8 mouse cellular contexts compared by ENCODE assay signal in genomic region chr5:117413507-117414501, GRCm38 (mm10). TPM values are rescaled to one million over a fixed set of nuclear protein-coding genes. Genes with fewer than 3 reads are reported as not detected.
DNase-seq lines count a peak whose midpoint lies in the region; ATAC-seq and TF ChIP-seq lines count a peak whose summit lies in the region.

Gene Ksr2 (plus strand): TSS chr5:117414000.

- H3K4me3 ChIP-seq in cortical plate, adult 2 months (ENCODE audit: insufficient read depth, low read length), result peak within 1 kb of the TSS; percentile 91
- H3K4me3 ChIP-seq in heart, embryonic 16.5 days (ENCODE audit: low read length), result peak within 1 kb of the TSS; percentile 71
- peak within 1 kb of the TSS; percentile 56 for H3K4me3 ChIP-seq in liver, embryonic 13.5 days (replicated peaks)
- peak within 1 kb of the TSS; percentile 66 for H3K4me3 ChIP-seq in neural tube, embryonic 12.5 days

- under 1% methylated on average over 87 of the region's 89 CpGs for WGBS in heart, embryonic 16.5 days
- 1% methylated on average over 89 of the region's 89 CpGs for WGBS in liver, embryonic 13.5 days (ENCODE audit: insufficient replicate concordance)
- WGBS in neural tube, embryonic 12.5 days, result under 1% methylated on average over 89 of the region's 89 CpGs

- TF ChIP-seq CTCF in cortical plate, adult 2 months (IDR thresholded peaks at IDR 0.05; ENCODE audit: extremely low read depth, insufficient read depth, low read length), result no peak

- peaks cover 59% of the 10 kb centered on the region for H3K27me3 ChIP-seq in heart, embryonic 16.5 days (ENCODE audit: control insufficient read depth, insufficient read depth, low read length)
- H3K27me3 ChIP-seq in liver, embryonic 13.5 days, result peaks cover 78% of the 10 kb centered on the region
- H3K27me3 ChIP-seq in neural tube, embryonic 12.5 days (replicated peaks), result peaks cover 19% of the 10 kb centered on the region

- no peaks in the 10 kb centered on the region for H3K9me3 ChIP-seq in heart, embryonic 16.5 days (replicated peaks; ENCODE audit: control insufficient read depth, low read length)
- H3K9me3 ChIP-seq in liver, embryonic 13.5 days (replicated peaks), result no peaks in the 10 kb centered on the region
- H3K9me3 ChIP-seq in neural tube, embryonic 12.5 days, result no peaks in the 10 kb centered on the region

- TF ChIP-seq POLR2A in cortical plate, adult 2 months (IDR thresholded peaks at IDR 0.05; ENCODE audit: extremely low read depth, insufficient read depth, low read length), result peak; percentile 78

- peak within 1 kb of the TSS; percentile 66 for H3K9ac ChIP-seq in heart, embryonic 16.5 days (ENCODE audit: low read length)
- H3K9ac ChIP-seq in liver, embryonic 13.5 days, result no peak within 1 kb of the TSS
- H3K9ac ChIP-seq in neural tube, embryonic 12.5 days, result peak within 1 kb of the TSS; percentile 74

- ATAC-seq in heart, embryonic 16.5 days (replicated peaks; ENCODE audit: extremely low read depth, insufficient read depth, low FRiP score), result peak; percentile 53
- ATAC-seq in liver, embryonic 13.5 days (ENCODE audit: low read depth), result peak; percentile 29; the same call in 1 of the 2 replicates
- ATAC-seq in neural tube, embryonic 12.5 days (ENCODE audit: low FRiP score, low read depth), result peak; percentile 90

- peak within 1 kb of the TSS; percentile 95 for H3K27ac ChIP-seq in cortical plate, adult 2 months (ENCODE audit: insufficient read depth, low read length)
- H3K27ac ChIP-seq in heart, embryonic 16.5 days (ENCODE audit: low read length), result no peak within 1 kb of the TSS
- no peak within 1 kb of the TSS for H3K27ac ChIP-seq in liver, embryonic 13.5 days
- peak within 1 kb of the TSS; percentile 83 for H3K27ac ChIP-seq in neural tube, embryonic 12.5 days

- no peaks in the 10 kb centered on the region for H3K36me3 ChIP-seq in heart, embryonic 16.5 days (ENCODE audit: control insufficient read depth, insufficient read depth)
- H3K36me3 ChIP-seq in liver, embryonic 13.5 days, result no peaks in the 10 kb centered on the region
- H3K36me3 ChIP-seq in neural tube, embryonic 12.5 days, result no peaks in the 10 kb centered on the region

- DNase-seq in spleen, postnatal 10 days (ENCODE audit: low spot score in 2 of 2), result peak; percentile 6 to 35
- no peak for DNase-seq in spleen, postnatal 14 days (ENCODE audit: low spot score in 2 of 2)
- DNase-seq in kidney, postnatal 25 days, result peak; percentile 58 to 87
- no peak for DNase-seq in liver, embryonic 13.5 days
- DNase-seq in thymus, postnatal 25 days, result peak; percentile 56

- H3K4me1 ChIP-seq in cortical plate, adult 2 months (ENCODE audit: control insufficient read depth, insufficient read depth, low read length), result peaks cover 1% of the 10 kb centered on the region; the same call in 1 of the 2 replicates
- peaks cover 3% of the 10 kb centered on the region; the same call in 1 of the 2 replicates for H3K4me1 ChIP-seq in heart, embryonic 16.5 days (ENCODE audit: control insufficient read depth, insufficient read depth, low read length)
- H3K4me1 ChIP-seq in liver, embryonic 13.5 days (replicated peaks), result peaks cover 9% of the 10 kb centered on the region; the same call in 1 of the 2 replicates
- H3K4me1 ChIP-seq in neural tube, embryonic 12.5 days, result peaks cover 15% of the 10 kb centered on the region

- H3K4me2 ChIP-seq in heart, embryonic 16.5 days (ENCODE audit: low read depth, low read length), result peak within 1 kb of the TSS; percentile 98
- peak within 1 kb of the TSS; percentile 68 for H3K4me2 ChIP-seq in liver, embryonic 13.5 days
- H3K4me2 ChIP-seq in neural tube, embryonic 12.5 days (replicated peaks), result peak within 1 kb of the TSS; percentile 79

RNA-seq across cellular contexts. Expression of gene Ksr2, which starts in this region (rescaled TPM):
- polyA plus RNA-seq in cortical plate, adult 2 months (2012; rRNA removed), result 9.1 TPM in 2 replicates
- 0.04 and 0.05 TPM in 2 replicates for polyA plus RNA-seq in heart, embryonic 16.5 days (2015; fragmentation: Nextera tagmentation; extraction: Ambion mirVana)
- 0.02 and 0.05 TPM in 2 replicates for polyA plus RNA-seq in liver, embryonic 13.5 days (2015; fragmentation: Nextera tagmentation; extraction: Ambion mirVana)
- 3.4 TPM in 2 replicates for polyA plus RNA-seq in neural tube, embryonic 12.5 days (2016; fragmentation: Nextera tagmentation; extraction: Ambion mirVana)

Comparison
In these comparisons a context has a peak if more than half of its experiments do, and no peak if none do; other contexts are left out.
1. DNase-seq: peak in spleen, postnatal 10 days (2 of 2), kidney, postnatal 25 days (2 of 2) and thymus, postnatal 25 days (single experiment); none in spleen, postnatal 14 days (0 of 2) and liver, embryonic 13.5 days (single experiment).
2. Peak in ATAC-seq, H3K4me3 ChIP-seq, H3K9ac ChIP-seq and H3K4me2 ChIP-seq in heart, embryonic 16.5 days; RNA of the gene not detected or under 1 TPM.
3. Peak in ATAC-seq, H3K4me3 ChIP-seq and H3K4me2 ChIP-seq in liver, embryonic 13.5 days; RNA of the gene not detected or under 1 TPM.
4. H3K27ac ChIP-seq: peak in cortical plate, adult 2 months (single experiment) and neural tube, embryonic 12.5 days (single experiment); none in heart, embryonic 16.5 days (single experiment) and liver, embryonic 13.5 days (single experiment).
5. ATAC-seq: peak in every context shown above with its lines; median percentile 90 in neural tube, embryonic 12.5 days; 53 in heart, embryonic 16.5 days; 29 in liver, embryonic 13.5 days.
6. Peak in every context shown above with its lines, with median percentiles within 50 percentile points of each other: H3K4me3 ChIP-seq and H3K4me2 ChIP-seq.